Mouse (Mus musculus) hindbrain, embryonic 10.5 days (tissue): ENCODE measurements around the gene Pagr1b. TPM values are rescaled to one million over a fixed set of nuclear protein-coding genes. Genes with fewer than 3 reads are reported as not detected.

Source experiments
- DNase-seq: peaks from one replicate; pipeline ENCODE4 v3.0.0-alpha.2; 2017; ENCODE audit warnings: low spot score
- H3K27ac ChIP-seq: fragments of 300-500 bp; sonication (generic); 2 replicates; pipeline ENCODE4 v1.5.1; 2016; ENCODE audit warnings: mild to moderate bottlenecking, moderate library complexity
- H3K27me3 ChIP-seq: fragments of 300-500 bp; sonication (generic); 2 replicates; pipeline ENCODE4 v1.6.1; 2016; ENCODE audit warnings: mild to moderate bottlenecking; ENCODE audit not compliant: poor library complexity, insufficient read depth, severe bottlenecking
- H3K36me3 ChIP-seq: fragments of 300-500 bp; sonication (generic); 2 replicates; pipeline ENCODE4 v1.6.1; 2016; ENCODE audit warnings: mild to moderate bottlenecking, moderate library complexity
- H3K4me1 ChIP-seq: fragments of 300-500 bp; sonication (generic); replicated peaks from 2 replicates; pipeline ENCODE4 v1.6.1; 2016; ENCODE audit warnings: mild to moderate bottlenecking
- H3K4me3 ChIP-seq: fragments of 300-500 bp; sonication (generic); 2 replicates; pipeline ENCODE4 v1.5.1; 2016; ENCODE audit warnings: mild to moderate bottlenecking, moderate library complexity
- H3K9me3 ChIP-seq: fragments of 300-500 bp; sonication (generic); 2 replicates; pipeline ENCODE4 v1.6.1; 2016; ENCODE audit warnings: mild to moderate bottlenecking, moderate library complexity
- WGBS: fragments of 180-500 bp; shearing (Covaris S2); methylation state at CpG from one replicate; pipeline ENCODE4 v1.1.7; 2016; 5-methylcytosine and 5-hydroxymethylcytosine counted together
- polyA plus RNA-seq: library from polyadenylated mRNA; unstranded; fragments of >200 nt; fragmentation: Nextera tagmentation; extraction: Ambion mirVana; gene quantifications from 2 replicates; pipeline ENCODE4 v1.2.1, GENCODE M21; 2016

The Pagr1b gene
- polyA plus RNA-seq, 1 experiment from 2014 or later = 0.55 TPM

DNA sequence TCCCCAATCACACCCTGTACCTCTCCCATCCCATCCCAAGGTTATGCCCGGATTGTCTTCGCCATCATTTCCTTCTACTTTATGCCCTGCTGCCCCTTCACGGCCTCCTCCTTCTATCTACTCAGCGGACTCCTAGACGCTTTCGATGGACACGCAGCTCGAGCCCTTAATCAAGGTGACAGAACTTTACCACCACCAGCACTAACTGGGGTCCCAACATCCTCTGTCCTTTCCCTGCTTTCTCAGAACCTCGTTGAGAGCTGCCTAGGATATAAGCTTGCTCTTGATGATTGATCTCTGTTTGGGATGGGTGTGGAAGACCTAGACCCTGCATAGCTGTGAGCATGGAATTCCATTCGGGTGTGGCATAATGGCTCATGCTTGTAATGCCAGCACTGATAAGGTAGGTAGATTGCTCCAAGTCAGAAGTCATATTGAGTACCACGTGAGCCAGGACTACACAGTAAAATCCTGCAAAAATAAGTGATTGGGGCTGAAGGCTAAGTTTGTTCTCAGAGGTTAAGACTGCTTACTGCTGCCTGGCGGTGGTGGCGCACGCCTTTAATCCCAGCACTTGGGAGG lies 39.3 kb downstream of the Pagr1b start:
- Histone ChIP-seq H3K9me3 (no peaks in the 10 kb centered on the region), H3K36me3 (peaks cover 38% of the 10 kb centered on the region), H3K4me3 (peak overlapping the region; percentile 98), H3K4me1 (peaks cover 27% of the 10 kb centered on the region), H3K27ac (peak overlapping the region; percentile 99), H3K27me3 (no peaks in the 10 kb centered on the region)
- 28% methylated on average over 14 of the region's 14 CpGs for WGBS
- no peak for DNase-seq

DNA sequence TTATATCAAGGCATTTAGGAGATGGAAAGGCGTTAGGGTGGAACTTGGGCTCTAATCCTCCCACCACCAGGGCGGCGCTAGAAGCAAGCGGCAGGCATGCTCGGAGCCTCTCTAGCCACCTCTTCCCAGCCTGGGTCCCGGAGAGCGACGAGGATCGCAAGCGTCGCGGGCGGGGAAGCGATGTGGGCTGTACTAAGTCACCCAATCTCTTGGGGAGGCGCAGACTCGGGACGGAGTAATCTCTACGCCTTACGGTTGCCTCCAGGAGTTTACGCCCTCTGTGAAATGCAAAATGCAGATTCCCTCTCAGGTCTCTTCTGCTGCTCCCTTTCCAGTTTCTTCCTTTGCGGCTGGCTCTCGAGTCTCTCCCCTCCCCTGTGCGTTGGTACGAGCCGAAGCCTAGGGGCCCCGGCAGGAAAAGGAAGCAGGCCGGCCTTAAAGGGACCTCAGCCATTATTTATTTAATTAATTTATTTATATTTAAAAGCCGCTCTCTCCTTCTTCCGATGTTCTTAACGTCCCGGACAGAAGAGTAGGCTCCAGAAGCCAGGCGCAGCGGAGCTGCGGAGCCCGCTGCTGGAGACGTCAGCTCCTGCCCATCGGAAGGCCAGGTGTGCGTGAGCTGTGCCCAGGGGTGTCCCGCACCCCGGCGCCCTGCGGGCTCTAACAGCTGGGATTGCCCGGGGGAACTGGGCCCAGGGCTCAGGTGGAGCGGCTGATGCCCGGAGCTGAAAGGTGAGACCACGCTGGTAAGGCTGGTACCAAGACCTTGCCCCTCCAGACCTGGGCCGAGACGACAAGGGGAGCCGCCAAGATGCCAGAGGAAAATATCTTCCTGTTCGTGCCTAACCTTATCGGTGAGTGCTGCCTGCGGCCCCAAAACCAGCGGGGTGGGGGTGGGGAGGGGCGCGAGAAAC lies 40.1 kb downstream of the Pagr1b start, which contains the start of gene Cdiptos:
Gene Cdiptos (minus strand): TSS at position 149 of the 917 bp plus-strand sequence.
- under 1% methylated on average over 55 of the region's 55 CpGs for WGBS
- no peaks in the 10 kb centered on the region for H3K9me3 ChIP-seq
- DNase-seq = peak; percentile 96
- peak within 1 kb of the TSS; percentile 99 for H3K27ac ChIP-seq
- H3K36me3 ChIP-seq = peaks cover 36% of the 10 kb centered on the region
- peaks cover 27% of the 10 kb centered on the region for H3K4me1 ChIP-seq
- peak within 1 kb of the TSS; percentile 98 for H3K4me3 ChIP-seq
- no peaks in the 10 kb centered on the region for H3K27me3 ChIP-seq

DNA sequence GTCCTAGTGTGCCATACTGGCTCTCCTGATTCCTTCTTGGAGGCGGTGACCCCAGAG lies 40.6 kb downstream of the Pagr1b start, which contains the start of gene Cdipt:
Gene Cdipt (plus strand): TSS at position 22 of the 57 bp plus-strand sequence.
- DNase-seq = no peak
- 0% methylated on average over 1 of the region's 1 CpGs for WGBS
- no peaks in the 10 kb centered on the region for H3K27me3 ChIP-seq
- H3K27ac ChIP-seq = peak within 1 kb of the TSS; percentile 99
- no peaks in the 10 kb centered on the region for H3K9me3 ChIP-seq
- H3K36me3 ChIP-seq = peaks cover 33% of the 10 kb centered on the region
- H3K4me3 ChIP-seq = peak within 1 kb of the TSS; percentile 98
- peaks cover 27% of the 10 kb centered on the region for H3K4me1 ChIP-seq

DNA sequence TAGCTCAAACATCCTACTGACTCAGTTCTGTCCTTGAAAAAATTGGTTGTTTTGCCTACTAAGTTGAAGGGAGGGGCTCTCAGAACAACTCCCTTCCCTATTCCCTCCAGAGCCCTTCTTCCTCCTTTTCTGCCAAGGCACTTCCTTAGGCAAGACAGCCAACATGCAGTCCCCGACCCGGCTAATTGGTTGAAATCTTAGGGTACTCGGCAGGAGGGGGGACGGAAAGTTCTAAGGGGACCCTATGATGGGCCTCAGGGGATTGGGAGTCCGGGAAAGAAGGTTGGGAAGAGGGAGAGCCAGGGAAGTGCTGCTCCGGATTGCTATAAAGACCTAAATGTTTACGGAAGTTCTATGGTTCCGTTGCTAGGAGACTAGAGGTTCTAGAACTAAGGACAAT lies 40.8 kb downstream of the Pagr1b start:
- peaks cover 27% of the 10 kb centered on the region for H3K4me1 ChIP-seq
- DNase-seq = no peak
- no peaks in the 10 kb centered on the region for H3K9me3 ChIP-seq
- peak overlapping the region; percentile 98 for H3K4me3 ChIP-seq
- peaks cover 33% of the 10 kb centered on the region for H3K36me3 ChIP-seq
- no peaks in the 10 kb centered on the region for H3K27me3 ChIP-seq
- peak overlapping the region; percentile 99 for H3K27ac ChIP-seq
- 14% methylated on average over 8 of the region's 8 CpGs for WGBS

DNA sequence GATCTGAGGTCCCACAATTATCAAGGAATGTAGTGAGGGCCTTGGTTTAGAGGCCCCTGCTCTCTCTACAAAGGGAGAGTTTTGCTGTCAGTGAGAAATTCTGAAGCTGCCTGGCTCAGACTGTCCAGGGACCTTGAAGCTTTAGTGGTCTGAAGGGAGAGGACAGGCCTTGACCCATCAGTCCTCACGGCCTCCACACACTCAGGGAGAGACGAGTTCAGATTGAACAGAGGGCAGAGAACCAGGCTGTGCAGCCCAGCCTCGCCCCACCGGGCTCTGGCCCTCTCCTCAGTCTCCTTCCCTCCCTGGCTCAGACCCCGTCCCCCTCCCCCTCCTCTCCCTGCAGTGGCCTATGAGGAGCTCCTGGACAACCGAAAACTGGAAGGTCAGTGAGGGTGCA lies 48.9 kb downstream of the Pagr1b start:
- Histone ChIP-seq H3K4me3 (no peak overlapping the region), H3K27me3 (peaks cover 23% of the 10 kb centered on the region), H3K27ac (0 out of 2 replicates have a peak overlapping the region, but pooled peaks have one; percentile 35), H3K9me3 (no peaks in the 10 kb centered on the region), H3K36me3 (peaks cover 31% of the 10 kb centered on the region), H3K4me1 (peaks cover 11% of the 10 kb centered on the region; the same call in 1 of the 2 replicates)
- 66% methylated on average over 6 of the region's 6 CpGs for WGBS
- DNase-seq = no peak

DNA sequence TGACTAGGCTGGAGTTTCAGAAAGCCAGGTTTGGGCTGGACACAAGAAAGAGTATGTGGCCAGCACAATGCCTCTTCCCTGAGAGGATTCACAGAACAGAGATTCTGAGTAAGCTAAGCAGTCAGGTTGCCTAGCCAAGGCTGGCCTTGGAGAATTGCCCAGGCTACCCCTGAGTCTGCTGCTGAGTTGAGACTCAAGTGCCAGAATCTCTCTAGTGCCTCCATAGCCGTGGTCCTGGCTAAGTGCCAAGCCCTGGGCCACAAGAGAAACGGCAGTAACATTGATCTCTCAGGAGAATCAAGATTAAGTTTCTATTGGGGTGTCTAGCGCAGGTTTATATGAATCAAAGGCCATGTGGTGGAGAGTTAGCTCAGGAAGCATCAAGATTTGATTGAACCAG lies 50.7 kb downstream of the Pagr1b start:
- Histone ChIP-seq H3K9me3 (no peaks in the 10 kb centered on the region), H3K36me3 (peaks cover 28% of the 10 kb centered on the region), H3K4me1 (peaks cover 11% of the 10 kb centered on the region; the same call in 1 of the 2 replicates), H3K27ac (no peak overlapping the region), H3K27me3 (peaks cover 36% of the 10 kb centered on the region), H3K4me3 (no peak overlapping the region)
- WGBS = 81% methylated on average over 3 of the region's 3 CpGs
- DNase-seq = no peak

DNA sequence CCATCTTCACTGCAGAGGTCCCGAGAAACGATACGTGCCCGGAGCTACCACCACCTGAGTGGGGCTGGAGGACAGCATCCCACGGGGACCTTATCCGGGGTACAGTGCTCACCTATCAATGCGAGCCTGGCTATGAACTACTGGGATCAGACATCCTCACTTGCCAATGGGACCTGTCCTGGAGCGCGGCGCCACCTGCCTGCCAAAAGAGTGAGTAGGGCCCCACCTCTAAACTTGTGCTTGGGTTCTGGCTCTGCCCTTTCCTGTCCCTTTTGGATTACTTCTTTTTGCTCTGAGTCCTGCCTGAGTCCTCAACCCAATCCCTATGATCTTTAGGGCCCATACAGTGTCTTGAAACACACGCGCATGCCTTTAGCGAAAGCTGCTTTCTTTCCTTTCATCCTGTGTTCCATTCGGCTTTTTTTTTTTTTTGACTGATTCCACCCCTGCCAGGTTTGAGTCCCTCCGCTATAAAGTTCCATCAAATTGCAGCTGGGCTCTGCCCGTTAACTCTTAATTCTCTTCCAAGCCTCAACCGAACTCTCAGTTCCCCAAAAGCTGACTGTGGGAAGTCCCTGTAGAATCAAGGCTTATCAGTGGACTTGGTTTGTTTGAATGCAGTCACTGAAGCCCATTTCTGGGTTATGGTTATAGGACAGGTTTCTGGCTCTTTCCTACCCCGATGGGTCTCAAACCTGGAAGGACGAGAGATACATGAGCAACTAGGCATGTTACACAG lies 52.6 kb downstream of the Pagr1b start:
- no peak overlapping the region; the same call in 1 of the 2 replicates for H3K4me3 ChIP-seq
- WGBS = 26% methylated on average over 19 of the region's 19 CpGs
- DNase-seq = peak; percentile 43

DNA sequence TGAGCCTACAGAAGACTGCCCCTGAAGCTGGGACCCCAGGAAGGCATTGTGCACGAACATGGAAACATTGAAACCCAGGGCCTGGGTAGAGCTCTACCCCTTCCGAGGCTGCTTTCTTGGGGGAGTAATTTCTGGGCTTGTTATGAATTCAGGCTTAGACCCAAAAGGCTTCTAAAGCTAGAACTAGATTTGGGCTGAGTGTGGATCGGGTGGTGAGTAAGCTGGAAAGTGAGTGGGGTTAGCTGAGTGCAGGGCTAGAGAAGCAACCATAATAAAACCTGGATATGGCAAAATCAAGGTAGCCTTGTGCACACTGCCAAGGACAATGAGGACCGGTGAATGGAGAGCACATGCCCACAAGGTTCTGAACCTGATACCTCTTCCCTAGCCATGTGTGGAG lies 54.3 kb downstream of the Pagr1b start:
- no peaks in the 10 kb centered on the region for H3K9me3 ChIP-seq
- no peak overlapping the region for H3K4me3 ChIP-seq
- H3K27me3 ChIP-seq = peaks cover 36% of the 10 kb centered on the region
- no peak for DNase-seq
- H3K36me3 ChIP-seq = peaks cover 10% of the 10 kb centered on the region; the same call in 1 of the 2 replicates
- H3K27ac ChIP-seq = no peak overlapping the region
- WGBS = 90% methylated on average over 4 of the region's 4 CpGs
- peaks cover 4% of the 10 kb centered on the region; the same call in 1 of the 2 replicates for H3K4me1 ChIP-seq

More for the DNA sequence above, 52.6 kb downstream of the Pagr1b start:
- H3K9me3 ChIP-seq = no peaks in the 10 kb centered on the region
- no peak overlapping the region for H3K27ac ChIP-seq
- peaks cover 21% of the 10 kb centered on the region; the same call in 1 of the 2 replicates for H3K36me3 ChIP-seq
- H3K27me3 ChIP-seq = peaks cover 36% of the 10 kb centered on the region
- H3K4me1 ChIP-seq = peaks cover 11% of the 10 kb centered on the region; the same call in 1 of the 2 replicates

DNA sequence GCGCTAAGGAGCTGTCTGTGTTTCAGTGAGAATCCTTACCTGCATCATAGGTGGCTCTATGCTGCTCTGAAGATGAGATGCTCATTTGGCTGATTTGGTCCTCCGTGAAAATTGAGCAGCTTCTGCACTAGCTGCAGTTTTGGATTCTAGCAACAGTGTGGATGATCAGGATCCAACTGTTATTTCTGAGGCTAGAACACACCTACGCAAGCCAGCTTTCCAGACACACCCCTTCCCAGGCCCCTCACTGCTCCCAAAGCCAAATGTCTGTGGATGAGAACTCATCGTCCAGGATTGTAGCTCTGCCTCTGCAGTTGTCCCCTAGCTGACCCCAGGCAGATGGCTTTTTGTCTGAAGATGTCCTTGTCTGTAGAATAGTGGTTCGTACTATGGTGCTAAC lies 55.2 kb downstream of the Pagr1b start:
- H3K9me3 ChIP-seq = no peaks in the 10 kb centered on the region
- no peak overlapping the region for H3K4me3 ChIP-seq
- H3K27ac ChIP-seq = no peak overlapping the region
- peaks cover 5% of the 10 kb centered on the region; the same call in 1 of the 2 replicates for H3K36me3 ChIP-seq
- WGBS = 91% methylated on average over 5 of the region's 5 CpGs
- peaks cover 36% of the 10 kb centered on the region for H3K27me3 ChIP-seq
- peaks cover 4% of the 10 kb centered on the region; the same call in 1 of the 2 replicates for H3K4me1 ChIP-seq
- DNase-seq = no peak

DNA sequence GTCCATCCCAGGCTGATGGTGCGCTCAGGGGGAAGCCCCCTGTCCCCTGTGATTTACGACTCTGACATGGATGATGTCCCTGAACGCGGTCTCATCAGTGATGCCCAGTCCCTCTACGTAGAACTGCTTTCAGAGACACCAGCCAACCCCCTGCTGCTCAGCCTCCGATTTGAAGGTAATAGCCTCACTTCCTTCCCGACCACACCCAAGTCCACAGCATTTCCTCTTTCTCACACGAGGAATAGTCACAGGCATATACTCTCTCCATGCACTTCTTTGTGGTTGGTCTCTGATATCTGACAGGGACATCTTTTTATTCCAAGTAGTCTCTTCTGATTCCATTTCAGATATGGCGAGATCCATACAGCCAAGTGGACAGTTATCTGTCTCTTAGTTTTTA lies 56.5 kb downstream of the Pagr1b start:
- Histone ChIP-seq H3K36me3 (peaks cover 5% of the 10 kb centered on the region; the same call in 1 of the 2 replicates), H3K4me1 (peaks cover 4% of the 10 kb centered on the region; the same call in 1 of the 2 replicates), H3K9me3 (no peaks in the 10 kb centered on the region), H3K4me3 (no peak overlapping the region), H3K27ac (no peak overlapping the region), H3K27me3 (peaks cover 36% of the 10 kb centered on the region)
- WGBS = 83% methylated on average over 9 of the region's 9 CpGs
- DNase-seq = no peak

DNA sequence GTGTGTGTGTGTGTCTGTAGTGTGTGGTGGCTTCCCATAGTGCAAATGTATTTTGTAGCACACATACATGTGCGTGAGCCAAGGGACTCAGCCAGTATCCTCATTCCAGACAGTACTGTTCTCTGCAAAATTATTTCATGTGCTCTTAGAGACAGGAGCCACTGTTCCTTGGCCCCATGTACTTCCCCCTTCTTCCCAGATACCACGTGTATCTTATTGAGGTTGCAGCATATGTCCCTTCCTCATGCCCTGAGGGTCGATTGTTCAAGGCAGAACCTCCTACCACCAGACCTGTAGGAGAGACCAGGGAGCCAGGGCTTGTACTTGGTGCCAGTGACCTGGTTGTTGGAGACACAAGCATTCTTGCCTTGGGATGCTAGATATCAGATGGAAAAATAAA lies 61.2 kb downstream of the Pagr1b start:
- H3K36me3 ChIP-seq = no peaks in the 10 kb centered on the region
- WGBS = 68% methylated on average over 3 of the region's 3 CpGs
- H3K4me1 ChIP-seq = peaks cover 26% of the 10 kb centered on the region
- DNase-seq = no peak
- H3K27me3 ChIP-seq = peaks cover 36% of the 10 kb centered on the region
- no peaks in the 10 kb centered on the region for H3K9me3 ChIP-seq
- H3K4me3 ChIP-seq = no peak overlapping the region
- H3K27ac ChIP-seq = no peak overlapping the region

DNA sequence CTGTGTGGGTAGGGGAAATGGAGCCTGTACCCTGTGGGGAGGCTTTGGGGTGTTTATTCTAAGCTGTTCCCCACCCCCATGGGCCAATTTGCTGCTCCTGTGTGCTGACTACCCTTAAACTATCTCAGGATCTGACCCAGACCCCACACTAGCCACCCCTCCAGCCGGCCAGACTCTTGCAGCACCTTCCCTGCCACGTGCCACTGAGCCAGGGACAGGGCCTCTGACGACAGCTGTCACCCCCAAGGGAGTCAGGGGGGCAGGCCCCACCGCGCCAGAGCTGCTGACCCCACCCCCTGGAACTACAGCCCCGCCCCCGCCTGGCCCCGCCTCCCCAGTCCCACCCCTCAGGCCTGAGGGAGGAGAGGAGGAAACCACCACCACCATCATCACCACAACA lies 63.6 kb downstream of the Pagr1b start:
- peaks cover 55% of the 10 kb centered on the region for H3K27me3 ChIP-seq
- peak overlapping the region; percentile 56; the same call in 1 of the 2 replicates for H3K4me3 ChIP-seq
- H3K36me3 ChIP-seq = no peaks in the 10 kb centered on the region
- no peak for DNase-seq
- H3K4me1 ChIP-seq = peaks cover 46% of the 10 kb centered on the region
- 2% methylated on average over 8 of the region's 8 CpGs for WGBS
- H3K9me3 ChIP-seq = no peaks in the 10 kb centered on the region
- H3K27ac ChIP-seq = 0 out of 2 replicates have a peak overlapping the region, but pooled peaks have one; percentile 16
